Mouse (Mus musculus) CD4-positive, CD25-positive, alpha-beta regulatory T cell, adult 9 weeks (primary cell): ENCODE measurements around the gene 1810009A15Rik. TPM values are rescaled to one million over a fixed set of nuclear protein-coding genes. Genes with fewer than 3 reads are reported as not detected.

Experiments used
- polyA plus RNA-seq: library from polyadenylated mRNA; unstranded; fragments of 100-300 nt; shearing (Covaris generic); gene quantifications from one replicate; pipeline ENCODE4 v1.2.1, GENCODE M21; 2017

Gene 1810009A15Rik
- polyA plus RNA-seq: 66.5 TPM

DNA sequence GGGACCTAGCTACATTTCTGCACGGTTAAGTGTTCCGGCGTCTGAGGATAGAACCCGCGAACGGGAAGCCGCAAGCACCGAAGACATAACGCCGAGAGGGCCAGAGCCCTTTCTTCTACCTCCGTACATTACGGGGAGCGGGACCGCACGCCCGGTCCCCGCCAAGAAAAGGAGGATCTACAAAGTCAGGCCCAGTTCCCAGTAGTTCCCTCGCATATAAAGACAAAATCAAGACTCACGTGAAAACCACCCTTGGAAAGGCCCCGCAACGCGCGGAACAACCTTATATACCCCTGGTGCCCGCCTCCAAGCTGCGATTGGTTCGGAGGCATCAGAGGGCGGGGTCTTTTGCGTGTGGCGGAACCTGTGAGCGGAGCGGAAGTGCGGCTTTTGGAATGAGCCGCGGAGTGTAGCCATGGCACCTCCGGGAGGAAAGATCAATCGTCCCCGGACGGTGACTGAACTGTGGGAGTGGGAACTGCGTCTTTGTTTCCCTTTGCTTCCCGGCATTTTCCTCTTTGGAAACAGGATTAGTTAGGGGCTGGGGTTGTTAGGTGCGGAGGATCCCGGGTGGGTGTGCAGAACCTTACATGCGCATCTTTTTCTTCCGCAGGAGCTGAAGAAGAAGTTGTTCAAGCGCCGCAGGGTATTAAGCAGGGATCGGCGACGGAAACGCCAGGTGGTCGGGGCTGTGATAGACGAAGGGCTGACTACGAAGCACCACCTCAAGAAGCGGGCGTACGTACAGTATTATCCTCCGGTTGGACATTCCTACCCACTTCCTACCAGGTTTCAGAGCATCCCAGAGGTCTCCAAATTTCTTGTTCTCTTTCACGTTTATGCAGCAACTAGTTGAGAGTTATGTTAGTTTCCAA lies at the start of gene 1810009A15Rik, which contains the start of gene Gm49416:
TSS of gene 1810009A15Rik (plus strand) at position 343 of the 875 bp plus-strand sequence.
TSS of gene Gm49416 (plus strand) at position 416 of the 875 bp plus-strand sequence.

DNA sequence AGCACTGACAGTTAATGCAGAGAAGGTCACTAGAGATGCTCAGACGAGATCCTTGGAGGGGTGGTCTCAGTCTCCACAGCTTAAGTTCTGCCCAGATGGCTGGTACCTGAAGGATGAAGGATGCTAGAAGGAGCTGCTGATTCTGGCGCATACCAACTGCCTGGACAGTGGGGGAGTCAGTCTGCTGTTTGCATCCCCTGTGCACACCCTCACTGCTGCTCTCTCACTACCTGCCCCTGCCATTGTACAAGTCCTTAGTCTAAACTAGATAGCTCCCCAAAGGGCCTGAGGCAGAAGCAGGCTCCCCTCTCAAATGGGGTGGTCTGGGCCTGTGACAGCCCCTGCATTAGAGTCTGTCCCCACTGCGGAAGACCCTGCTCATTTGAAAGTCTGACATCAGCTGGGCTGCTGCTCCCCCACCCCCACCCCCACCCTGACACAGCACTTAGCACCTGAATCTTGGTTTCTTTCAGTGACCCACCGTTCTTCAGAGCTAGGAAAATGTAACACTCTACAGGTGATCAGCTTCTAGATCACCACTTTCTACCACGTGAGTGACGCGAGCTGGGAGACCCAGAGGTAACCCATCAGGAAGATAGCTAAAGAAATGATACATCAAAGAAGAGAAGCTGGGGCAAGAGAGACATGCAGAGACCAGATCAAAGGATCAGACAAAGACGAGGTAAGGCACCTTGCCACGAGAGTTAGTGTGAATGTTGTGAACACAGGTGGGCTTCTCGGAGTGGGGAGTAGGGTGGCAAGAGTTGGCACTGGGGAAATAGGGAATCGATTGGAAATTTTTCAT lies 49.3 kb upstream of the 1810009A15Rik start, which contains the start of gene Gng3:
TSS of gene Gng3 (minus strand) at position 92 of the 805 bp plus-strand sequence.

GRCm38 (mm10) chr19:8850402-8850901 lies 38.2 kb upstream of the 1810009A15Rik start, which contains the start of gene Lrrn4cl:
Gene Lrrn4cl (plus strand): TSS chr19:8850768.

GRCm38 (mm10) chr19:8871267-8872186 lies 17.1 kb upstream of the 1810009A15Rik start, which contains the start of gene Ubxn1:
Gene Ubxn1 (plus strand): TSS chr19:8871496.

DNA sequence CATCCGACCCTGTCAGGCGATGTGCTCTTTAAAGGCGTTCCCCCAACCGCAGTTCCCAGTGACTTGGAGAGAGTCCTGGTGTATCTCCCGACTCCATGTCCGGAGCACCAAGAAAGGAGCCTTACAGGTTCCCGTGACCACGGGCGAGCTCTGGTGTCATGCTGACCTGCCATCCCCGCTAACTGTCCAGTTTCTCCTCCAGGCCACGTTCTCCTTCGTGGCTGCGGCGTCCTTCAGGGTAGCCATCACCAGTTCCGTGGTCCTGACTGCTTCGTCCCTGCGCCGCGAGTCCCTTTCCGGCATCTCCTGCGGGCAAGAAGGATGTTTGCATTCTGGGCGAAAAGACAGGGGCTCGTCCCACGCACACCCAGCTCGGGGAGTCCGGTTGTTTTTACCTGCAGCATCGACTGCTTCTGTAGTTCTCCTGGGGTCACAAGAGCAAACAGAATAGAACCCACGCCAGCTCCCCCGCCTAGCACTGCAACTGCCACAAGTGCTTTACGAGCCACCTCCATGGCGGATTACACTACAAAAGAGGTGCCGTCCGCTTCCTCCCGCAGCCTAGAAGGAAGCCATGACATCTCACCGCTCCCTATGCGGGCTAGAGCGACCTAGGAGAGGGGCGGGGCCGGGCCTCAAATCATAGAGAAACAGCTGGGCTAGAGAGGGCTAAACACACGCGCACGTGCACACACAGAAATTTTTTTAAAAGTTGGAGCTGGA lies 8.2 kb upstream of the 1810009A15Rik start, which contains the start of gene Uqcc3:
TSS of gene Uqcc3 (minus strand) at position 613 of the 723 bp plus-strand sequence.

GRCm38 (mm10) chr19:8883616-8884015 lies 5.0 kb upstream of the 1810009A15Rik start, which contains the start of the genes Lbhd1 and Gm49403:
Gene Lbhd1 (plus strand): TSS chr19:8883732.
Gene Gm49403 (plus strand): TSS chr19:8883930.

GRCm38 (mm10) chr19:8892829-8893766 lies 4.4 kb downstream of the 1810009A15Rik start, which contains the start of gene Ints5:
Gene Ints5 (plus strand): TSS chr19:8893005.

DNA sequence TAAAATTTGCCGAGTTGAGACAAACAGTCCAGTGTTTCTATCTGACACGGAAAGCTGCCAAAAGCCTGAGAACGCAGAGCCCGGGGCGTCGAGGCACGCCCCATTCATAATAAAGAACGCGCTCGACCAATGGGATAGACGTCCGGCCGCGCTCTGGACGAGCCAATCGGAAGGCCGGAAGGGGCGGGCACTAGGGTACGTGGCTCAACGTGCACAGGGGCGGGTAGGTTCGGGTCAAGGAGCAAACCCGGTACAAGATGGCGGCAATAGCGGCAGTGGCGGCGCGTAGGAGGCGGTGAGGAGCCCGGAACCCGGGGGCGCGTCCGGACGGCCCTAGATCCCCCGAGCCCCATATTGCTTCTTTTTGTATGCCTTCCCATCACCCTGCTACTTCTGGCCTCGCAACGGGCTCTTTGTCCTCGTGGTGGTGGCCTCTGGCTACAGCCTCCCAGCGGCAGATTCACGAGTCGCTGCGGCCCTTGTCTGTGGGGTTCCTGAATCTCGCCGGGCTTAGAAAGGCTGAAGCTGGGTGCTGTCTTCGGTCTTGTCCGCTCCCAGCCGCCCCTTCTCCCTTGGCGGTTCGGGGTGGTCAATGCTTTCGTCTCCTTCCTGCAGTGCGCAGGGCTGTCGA lies 9.3 kb downstream of the 1810009A15Rik start, which contains the start of gene Ganab:
TSS of gene Ganab (plus strand) at position 207 of the 631 bp plus-strand sequence.

GRCm38 (mm10) chr19:8920073-8920736 lies 31.6 kb downstream of the 1810009A15Rik start, which contains the start of gene B3gat3:
Gene B3gat3 (plus strand): TSS chr19:8920374.

GRCm38 (mm10) chr19:8929224-8930088 lies 40.8 kb downstream of the 1810009A15Rik start, which contains the start of the genes Rom1 and Eml3:
Gene Rom1 (minus strand): TSS chr19:8929356.
Gene Eml3 (plus strand): TSS chr19:8929552.

Other genes with a start within 250 kb of the 1810009A15Rik start
- not detected for gene Chrm1, start 225.1 kb upstream of the 1810009A15Rik start, polyA plus RNA-seq
- 89.7 TPM for gene Slc3a2, start 165.5 kb upstream of the 1810009A15Rik start, polyA plus RNA-seq
- gene Wdr74, start 153.0 kb upstream of the 1810009A15Rik start, polyA plus RNA-seq: 107 TPM
- gene 1700092M07Rik, start 148.1 kb upstream of the 1810009A15Rik start, polyA plus RNA-seq: 1.3 TPM
- 183 TPM for gene Stx5a, start 147.4 kb upstream of the 1810009A15Rik start, polyA plus RNA-seq
- gene Nxf1, start 131.8 kb upstream of the 1810009A15Rik start, polyA plus RNA-seq: 267 TPM
- 114 TPM for gene Tmem223, start 117.9 kb upstream of the 1810009A15Rik start, polyA plus RNA-seq
- 189 TPM for gene Tmem179b, start 114.4 kb upstream of the 1810009A15Rik start, polyA plus RNA-seq
- gene Taf6l, start 102.4 kb upstream of the 1810009A15Rik start, polyA plus RNA-seq: 4.1 TPM
- 194 TPM for gene Polr2g, start 90.3 kb upstream of the 1810009A15Rik start, polyA plus RNA-seq
- 4.8 TPM for gene Zbtb3, start 86.3 kb upstream of the 1810009A15Rik start, polyA plus RNA-seq
- 52.7 TPM for gene Ttc9c, start 69.5 kb upstream of the 1810009A15Rik start, polyA plus RNA-seq
- gene Hnrnpul2, start 68.8 kb upstream of the 1810009A15Rik start, polyA plus RNA-seq: 5.2 TPM
- gene AC129217.1, start 59.1 kb upstream of the 1810009A15Rik start, polyA plus RNA-seq: not detected
- gene Bscl2, start 51.4 kb upstream of the 1810009A15Rik start, polyA plus RNA-seq: 120 TPM
- 0.36 TPM for gene Gng3, start 49.7 kb upstream of the 1810009A15Rik start, polyA plus RNA-seq
- 0.11 TPM for gene Lrrn4cl, start 38.1 kb upstream of the 1810009A15Rik start, polyA plus RNA-seq
- gene Ubxn1, start 17.4 kb upstream of the 1810009A15Rik start, polyA plus RNA-seq: 163 TPM
- gene Uqcc3, start 7.9 kb upstream of the 1810009A15Rik start, polyA plus RNA-seq: 103 TPM
- gene Lbhd1, start 5.1 kb upstream of the 1810009A15Rik start, polyA plus RNA-seq: 88.4 TPM
- gene Gm49403, start 4.9 kb upstream of the 1810009A15Rik start, polyA plus RNA-seq: not detected
- not detected for gene Gm49416, start 73 bp downstream of the 1810009A15Rik start, polyA plus RNA-seq
- gene Ints5, start 4.2 kb downstream of the 1810009A15Rik start, polyA plus RNA-seq: 38.9 TPM
- gene Ganab, start 9.2 kb downstream of the 1810009A15Rik start, polyA plus RNA-seq: 138 TPM
- 27.6 TPM for gene B3gat3, start 31.5 kb downstream of the 1810009A15Rik start, polyA plus RNA-seq
- gene Rom1, start 40.5 kb downstream of the 1810009A15Rik start, polyA plus RNA-seq: 10.9 TPM
- gene Eml3, start 40.7 kb downstream of the 1810009A15Rik start, polyA plus RNA-seq: 59.8 TPM
- gene Mta2, start 53.0 kb downstream of the 1810009A15Rik start, polyA plus RNA-seq: 130 TPM
- 49.0 TPM for gene Tut1, start 65.0 kb downstream of the 1810009A15Rik start, polyA plus RNA-seq
- gene Eef1g, start 78.2 kb downstream of the 1810009A15Rik start, polyA plus RNA-seq: 342 TPM
- gene Ahnak, start 100.4 kb downstream of the 1810009A15Rik start, polyA plus RNA-seq: 81.5 TPM
- not detected for gene Scgb1a1, start 199.1 kb downstream of the 1810009A15Rik start, polyA plus RNA-seq
- 29.7 TPM for gene Asrgl1, start 246.8 kb downstream of the 1810009A15Rik start, polyA plus RNA-seq